Mouse (Mus musculus): ENCODE data around the gene Disc1. TPM values are rescaled to one million over a fixed set of nuclear protein-coding genes. Genes with fewer than 3 reads are reported as not detected.

Disc1 gene
- polyA plus RNA-seq, 1 experiment from 2014 or later = 0.83 TPM

- no peak overlapping the region for H3K9ac ChIP-seq (ENCODE audit: low read depth, low read length)
- no peaks in the 10 kb centered on the region for H3K36me3 ChIP-seq (ENCODE audit: insufficient read depth, low read length)
- no peaks in the 10 kb centered on the region for H3K27me3 ChIP-seq (ENCODE audit: insufficient read depth, low read length)
- no peak overlapping the region for H3K4me3 ChIP-seq (replicated peaks; ENCODE audit: low read depth, low read length)
- TF ChIP-seq CTCF (IDR thresholded peaks at IDR 0.05; ENCODE audit: low read depth) = peak; percentile 86
- no peaks in the 10 kb centered on the region for H3K9me3 ChIP-seq (replicated peaks; ENCODE audit: low read length)
- 0 out of 2 replicates have a peak, but pooled peaks have one; percentile 43 for ATAC-seq (replicated peaks; ENCODE audit: low FRiP score, low read depth)
- H3K27ac ChIP-seq = no peak overlapping the region
- DNase-seq (ENCODE audit: low spot score) = peak; percentile 77
- no peaks in the 10 kb centered on the region for H3K4me1 ChIP-seq (replicated peaks; ENCODE audit: insufficient read depth, low read length)
- WGBS = 21% methylated on average over 6 of the region's 6 CpGs
- H3K4me2 ChIP-seq (ENCODE audit: low read length) = no peak overlapping the region
These were observed 74.3 kb downstream of the Disc1 start for GRCm38 (mm10) chr8:125128305-125128704.

DNA sequence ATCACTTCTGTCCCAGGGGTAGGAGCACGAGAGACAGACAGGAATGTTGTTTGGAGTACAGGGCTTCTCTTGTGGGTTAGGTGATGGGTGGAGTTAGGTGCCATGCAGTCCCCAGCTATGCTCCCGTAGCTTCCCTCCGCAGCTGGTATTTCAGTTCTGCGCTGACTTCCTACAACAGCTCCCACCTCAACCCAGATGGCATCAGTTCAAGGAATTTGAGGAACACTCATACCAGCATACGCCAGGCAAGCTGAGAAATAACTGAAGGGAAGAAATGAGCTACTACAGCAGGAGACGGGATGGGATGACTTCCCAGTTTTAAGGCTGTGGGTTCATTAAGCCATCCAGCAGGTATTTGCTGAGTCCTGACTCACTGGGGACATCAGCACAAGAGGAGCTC, 76.8 kb downstream of the Disc1 start:
- no peak for ATAC-seq (replicated peaks; ENCODE audit: low FRiP score, low read depth)
- 92% methylated on average over 6 of the region's 6 CpGs for WGBS
- Histone ChIP-seq H3K4me2 (ENCODE audit: low read length) (no peak overlapping the region), H3K36me3 (ENCODE audit: insufficient read depth, low read length) (no peaks in the 10 kb centered on the region), H3K9me3 (replicated peaks; ENCODE audit: low read length) (no peaks in the 10 kb centered on the region), H3K4me3 (replicated peaks; ENCODE audit: low read depth, low read length) (no peak overlapping the region), H3K27ac (no peak overlapping the region), H3K4me1 (replicated peaks; ENCODE audit: insufficient read depth, low read length) (no peaks in the 10 kb centered on the region; the same call in 1 of the 2 replicates), H3K27me3 (ENCODE audit: insufficient read depth, low read length) (peaks cover 4% of the 10 kb centered on the region; the same call in 1 of the 2 replicates), H3K9ac (ENCODE audit: low read depth, low read length) (no peak overlapping the region)
- TF ChIP-seq CTCF (IDR thresholded peaks at IDR 0.05; ENCODE audit: low read depth) = no peak
- no peak for DNase-seq (ENCODE audit: low spot score)

GRCm38 (mm10) chr8:125131265-125131664, 77.3 kb downstream of the Disc1 start:
- 76% methylated on average over 7 of the region's 7 CpGs for WGBS
- TF ChIP-seq CTCF (IDR thresholded peaks at IDR 0.05; ENCODE audit: low read depth) = no peak
- Histone ChIP-seq H3K4me2 (ENCODE audit: low read length) (no peak overlapping the region), H3K4me1 (replicated peaks; ENCODE audit: insufficient read depth, low read length) (no peaks in the 10 kb centered on the region; the same call in 1 of the 2 replicates), H3K4me3 (replicated peaks; ENCODE audit: low read depth, low read length) (no peak overlapping the region), H3K36me3 (ENCODE audit: insufficient read depth, low read length) (no peaks in the 10 kb centered on the region), H3K9ac (ENCODE audit: low read depth, low read length) (no peak overlapping the region), H3K27ac (no peak overlapping the region), H3K9me3 (replicated peaks; ENCODE audit: low read length) (no peaks in the 10 kb centered on the region), H3K27me3 (ENCODE audit: insufficient read depth, low read length) (peaks cover 4% of the 10 kb centered on the region; the same call in 1 of the 2 replicates)
- DNase-seq (ENCODE audit: low spot score) (no peak), ATAC-seq (replicated peaks; ENCODE audit: low FRiP score, low read depth) (no peak)

GRCm38 (mm10) chr8:125133685-125134114, 79.7 kb downstream of the Disc1 start:
- ATAC-seq (replicated peaks; ENCODE audit: low FRiP score, low read depth) (no peak), DNase-seq (ENCODE audit: low spot score) (peak; percentile 47)
- Histone ChIP-seq H3K4me1 (replicated peaks; ENCODE audit: insufficient read depth, low read length) (no peaks in the 10 kb centered on the region; the same call in 1 of the 2 replicates), H3K4me2 (ENCODE audit: low read length) (no peak overlapping the region), H3K9ac (ENCODE audit: low read depth, low read length) (no peak overlapping the region), H3K27ac (no peak overlapping the region), H3K9me3 (replicated peaks; ENCODE audit: low read length) (no peaks in the 10 kb centered on the region), H3K27me3 (ENCODE audit: insufficient read depth, low read length) (peaks cover 4% of the 10 kb centered on the region; the same call in 1 of the 2 replicates), H3K36me3 (ENCODE audit: insufficient read depth, low read length) (no peaks in the 10 kb centered on the region), H3K4me3 (replicated peaks; ENCODE audit: low read depth, low read length) (no peak overlapping the region)
- no peak for TF ChIP-seq CTCF (IDR thresholded peaks at IDR 0.05; ENCODE audit: low read depth)
- WGBS = 37% methylated on average over 11 of the region's 11 CpGs

DNA sequence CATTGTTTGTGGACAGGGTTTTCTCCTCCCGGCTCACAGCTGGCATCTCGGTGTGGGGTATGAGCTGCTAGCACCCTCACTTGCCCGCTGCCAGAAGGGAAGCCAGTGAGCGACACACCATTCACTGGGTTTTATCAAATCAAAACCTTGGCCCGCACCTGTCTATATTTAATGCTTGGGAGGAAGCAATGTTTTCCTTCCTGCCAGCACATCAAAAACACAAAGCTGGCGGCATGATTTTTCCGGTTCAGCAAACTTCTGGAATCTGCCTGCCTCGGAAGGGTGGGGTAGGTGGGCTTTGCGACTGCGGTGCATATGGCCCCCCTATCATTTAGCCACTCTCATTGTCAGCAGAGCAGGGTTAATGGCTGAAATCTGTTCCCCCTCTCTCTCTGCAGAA, 80.9 kb downstream of the Disc1 start:
- H3K9ac ChIP-seq (ENCODE audit: low read depth, low read length) = 0 out of 2 replicates have a peak overlapping the region, but pooled peaks have one; percentile 24
- no peak overlapping the region for H3K27ac ChIP-seq
- peaks cover 4% of the 10 kb centered on the region; the same call in 1 of the 2 replicates for H3K27me3 ChIP-seq (ENCODE audit: insufficient read depth, low read length)
- peak overlapping the region; percentile 25; the same call in 1 of the 2 replicates for H3K4me2 ChIP-seq (ENCODE audit: low read length)
- TF ChIP-seq CTCF (IDR thresholded peaks at IDR 0.05; ENCODE audit: low read depth) = no peak
- ATAC-seq (replicated peaks; ENCODE audit: low FRiP score, low read depth) (no peak), DNase-seq (ENCODE audit: low spot score) (peak; percentile 35)
- no peaks in the 10 kb centered on the region; the same call in 1 of the 2 replicates for H3K4me1 ChIP-seq (replicated peaks; ENCODE audit: insufficient read depth, low read length)
- H3K4me3 ChIP-seq (replicated peaks; ENCODE audit: low read depth, low read length) = no peak overlapping the region
- WGBS = 33% methylated on average over 10 of the region's 10 CpGs
- H3K36me3 ChIP-seq (ENCODE audit: insufficient read depth, low read length) = no peaks in the 10 kb centered on the region
- no peaks in the 10 kb centered on the region for H3K9me3 ChIP-seq (replicated peaks; ENCODE audit: low read length)

DNA sequence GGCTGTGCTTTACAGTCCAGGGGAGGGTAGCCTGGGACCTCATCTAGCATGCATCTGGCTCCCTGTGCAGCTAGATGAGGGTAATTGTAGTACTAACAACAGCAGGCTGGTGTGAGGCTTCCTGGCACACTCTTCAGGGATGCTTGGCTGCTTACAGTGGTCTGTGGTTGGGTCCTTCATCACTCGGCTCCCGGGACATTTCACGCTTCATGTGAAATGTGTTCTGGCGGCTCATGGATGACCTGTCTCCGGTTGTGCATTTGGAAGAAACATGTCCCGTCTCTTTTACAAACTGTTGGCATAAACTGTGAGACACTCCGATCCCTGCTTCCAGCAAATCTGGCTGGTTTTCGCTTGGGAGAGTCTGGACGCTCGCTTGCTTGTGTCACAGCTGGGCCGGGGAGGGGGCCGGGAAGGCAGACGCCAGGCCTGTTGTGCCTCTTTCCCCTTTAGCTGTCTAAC, 85.7 kb downstream of the Disc1 start:
- H3K36me3 ChIP-seq (ENCODE audit: insufficient read depth, low read length) = no peaks in the 10 kb centered on the region
- WGBS = 45% methylated on average over 13 of the region's 13 CpGs
- no peak overlapping the region for H3K4me2 ChIP-seq (ENCODE audit: low read length)
- no peak overlapping the region for H3K27ac ChIP-seq
- DNase-seq (ENCODE audit: low spot score) (peak; percentile 66), ATAC-seq (replicated peaks; ENCODE audit: low FRiP score, low read depth) (peak; percentile 75; the same call in 1 of the 2 replicates)
- H3K9me3 ChIP-seq (replicated peaks; ENCODE audit: low read length) = no peaks in the 10 kb centered on the region
- no peak overlapping the region for H3K9ac ChIP-seq (ENCODE audit: low read depth, low read length)
- no peaks in the 10 kb centered on the region for H3K27me3 ChIP-seq (ENCODE audit: insufficient read depth, low read length)
- H3K4me3 ChIP-seq (replicated peaks; ENCODE audit: low read depth, low read length) = no peak overlapping the region
- no peak for TF ChIP-seq CTCF (IDR thresholded peaks at IDR 0.05; ENCODE audit: low read depth)
- H3K4me1 ChIP-seq (replicated peaks; ENCODE audit: insufficient read depth, low read length) = no peaks in the 10 kb centered on the region; the same call in 1 of the 2 replicates

All from kidney, postnatal 0 days (tissue).